Mouse (Mus musculus) kidney, embryonic 15.5 days (tissue): ENCODE data around the gene Zcchc14. TPM values are rescaled to one million over a fixed set of nuclear protein-coding genes. Genes with fewer than 3 reads are reported as not detected.

Experiments used
- ATAC-seq: fragments of 200-750 bp; cut with Nextera tagmentation; replicated peaks from 2 replicates; pipeline ENCODE4 v1.8.0; 2017; ENCODE audit warnings: moderate TSS enrichment; ENCODE audit not compliant: low FRiP score
- H3K27ac ChIP-seq: fragments of 300-500 bp; sonication (generic); 2 replicates; pipeline ENCODE4 v1.5.1; 2015; ENCODE audit warnings: mild to moderate bottlenecking, inconsistent platforms
- H3K27me3 ChIP-seq: fragments of 300-500 bp; sonication (generic); 2 replicates; pipeline ENCODE4 v1.6.1; 2015; ENCODE audit warnings: inconsistent platforms
- H3K36me3 ChIP-seq: fragments of 300-500 bp; sonication (generic); 2 replicates; pipeline ENCODE4 v1.6.1; 2015; ENCODE audit warnings: inconsistent platforms
- H3K4me1 ChIP-seq: fragments of 300-500 bp; sonication (generic); 2 replicates; pipeline ENCODE4 v1.6.1; 2015; ENCODE audit warnings: inconsistent platforms
- H3K4me2 ChIP-seq: fragments of 300-500 bp; sonication (generic); 2 replicates; pipeline ENCODE4 v1.6.1; 2015; ENCODE audit warnings: moderate library complexity, mild to moderate bottlenecking, inconsistent platforms
- H3K4me3 ChIP-seq: fragments of 300-500 bp; sonication (generic); replicated peaks from 2 replicates; pipeline ENCODE4 v1.5.1; 2015; ENCODE audit warnings: mild to moderate bottlenecking, inconsistent platforms
- H3K9ac ChIP-seq: fragments of 300-500 bp; sonication (generic); 2 replicates; pipeline ENCODE4 v1.6.1; 2015; ENCODE audit warnings: mild to moderate bottlenecking, inconsistent platforms
- H3K9me3 ChIP-seq: fragments of 300-500 bp; sonication (generic); replicated peaks from 2 replicates; pipeline ENCODE4 v1.6.1; 2016; ENCODE audit warnings: inconsistent platforms
- WGBS: fragments of 180-500 bp; shearing (Covaris S2); methylation state at CpG from one replicate; pipeline ENCODE4 v1.1.7; 2015; ENCODE audit warnings: mixed read lengths; 5-methylcytosine and 5-hydroxymethylcytosine counted together
- polyA plus RNA-seq: library from polyadenylated mRNA; unstranded; fragments of >200 nt; fragmentation: Nextera tagmentation; extraction: Ambion mirVana; gene quantifications from 2 replicates; pipeline ENCODE4 v1.2.1, GENCODE M21; 2015

Zcchc14 gene
- polyA plus RNA-seq, 1 experiment from 2014 or later = 17.2 TPM

DNA sequence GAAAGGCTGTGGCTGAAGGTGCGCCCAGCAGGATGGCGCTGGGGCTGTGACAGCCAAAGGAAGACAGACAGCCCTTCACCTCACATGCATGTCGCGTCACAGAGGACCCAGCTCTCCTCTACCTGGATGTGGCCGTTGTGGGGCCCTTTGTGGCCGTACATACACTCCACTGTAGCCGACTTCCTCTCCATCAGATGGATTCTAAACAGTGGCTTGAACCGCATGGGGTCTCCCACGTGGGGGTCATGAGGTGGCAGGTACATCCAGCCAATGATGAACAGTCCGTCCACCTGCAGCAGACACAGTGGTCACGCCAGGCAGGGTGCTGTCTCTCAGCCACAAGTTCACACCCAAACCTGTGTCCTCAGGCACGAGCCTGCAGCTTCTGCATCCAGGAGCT, 92.9 kb downstream of the Zcchc14 start:
- H3K9me3 ChIP-seq = no peaks in the 10 kb centered on the region
- no peaks in the 10 kb centered on the region for H3K27me3 ChIP-seq
- no peak overlapping the region for H3K27ac ChIP-seq
- H3K36me3 ChIP-seq = peaks cover 51% of the 10 kb centered on the region
- H3K4me1 ChIP-seq = 0 out of 2 replicates have a peak, but pooled peaks cover 3% of the 10 kb centered on the region
- no peak overlapping the region for H3K4me2 ChIP-seq
- WGBS = 89% methylated on average over 12 of the region's 12 CpGs
- H3K4me3 ChIP-seq = no peak overlapping the region
- H3K9ac ChIP-seq = no peak overlapping the region
- no peak for ATAC-seq

DNA sequence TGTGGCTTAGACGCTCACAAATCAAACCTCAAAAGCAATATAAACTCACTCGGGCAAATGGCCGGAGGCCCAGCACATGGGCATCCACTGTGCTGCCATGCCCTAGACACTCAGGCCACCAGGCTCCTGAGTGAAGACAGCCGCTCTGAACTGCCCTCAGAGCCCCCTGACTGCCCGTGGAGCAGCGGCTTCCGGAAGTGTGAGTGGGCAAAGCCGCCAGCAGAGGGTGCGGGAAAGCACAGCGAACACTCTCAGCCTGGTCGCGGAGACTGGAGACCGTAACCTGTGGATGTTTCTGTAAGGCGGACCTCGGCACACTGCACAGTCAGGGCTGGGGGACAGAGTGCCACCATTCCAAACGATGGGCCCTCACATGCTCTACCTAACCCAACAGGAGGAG, 94.2 kb downstream of the Zcchc14 start:
- no peaks in the 10 kb centered on the region for H3K27me3 ChIP-seq
- no peak overlapping the region for H3K4me3 ChIP-seq
- H3K9me3 ChIP-seq = no peaks in the 10 kb centered on the region
- 86% methylated on average over 16 of the region's 16 CpGs for WGBS
- no peak overlapping the region for H3K4me2 ChIP-seq
- H3K4me1 ChIP-seq = 0 out of 2 replicates have a peak, but pooled peaks cover 3% of the 10 kb centered on the region
- no peak overlapping the region for H3K27ac ChIP-seq
- no peak overlapping the region for H3K9ac ChIP-seq
- ATAC-seq = no peak
- H3K36me3 ChIP-seq = peaks cover 61% of the 10 kb centered on the region

GRCm38 (mm10) chr8:121557746-121558145, 95.0 kb downstream of the Zcchc14 start:
- H3K4me2 ChIP-seq = no peak overlapping the region
- no peak overlapping the region for H3K27ac ChIP-seq
- no peak for ATAC-seq
- H3K36me3 ChIP-seq = peaks cover 63% of the 10 kb centered on the region
- H3K4me3 ChIP-seq = no peak overlapping the region
- no peaks in the 10 kb centered on the region for H3K27me3 ChIP-seq
- no peaks in the 10 kb centered on the region for H3K9me3 ChIP-seq
- WGBS = 80% methylated on average over 11 of the region's 11 CpGs
- H3K9ac ChIP-seq = no peak overlapping the region
- no peaks in the 10 kb centered on the region for H3K4me1 ChIP-seq

DNA sequence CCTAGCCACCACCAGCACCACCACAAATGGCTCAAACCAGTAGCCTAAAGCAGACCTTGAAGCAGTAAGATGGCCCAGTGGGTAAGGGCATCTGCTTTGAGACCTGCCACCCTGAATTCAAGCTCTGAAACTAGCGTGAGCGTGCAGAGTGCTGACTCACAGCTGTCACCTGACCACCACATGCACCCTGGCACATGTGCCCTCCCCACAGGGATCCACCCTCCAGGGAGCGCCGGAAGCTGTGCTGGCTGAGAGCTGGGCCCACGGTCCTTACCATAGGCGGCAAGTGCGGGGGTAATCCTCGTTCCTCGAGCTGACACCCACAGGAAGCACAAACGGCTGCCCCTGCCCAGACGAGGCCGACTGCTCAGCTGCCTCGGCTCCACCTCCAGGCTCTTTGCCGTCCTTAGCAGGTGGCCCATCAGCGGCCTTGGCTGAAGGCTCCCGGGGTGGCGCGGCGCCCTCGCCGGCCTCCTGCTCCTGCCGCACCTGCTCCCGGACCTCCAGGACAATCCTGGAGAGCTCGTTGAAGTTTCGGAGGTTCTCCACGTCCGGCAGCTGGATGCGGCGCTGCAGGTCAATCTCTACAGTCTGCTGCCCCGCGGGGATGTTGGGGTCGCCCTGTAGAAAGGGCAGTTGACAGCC, 98.7 kb downstream of the Zcchc14 start:
- Histone ChIP-seq H3K9ac (no peak overlapping the region), H3K4me2 (no peak overlapping the region), H3K4me3 (no peak overlapping the region), H3K36me3 (peaks cover 79% of the 10 kb centered on the region), H3K9me3 (no peaks in the 10 kb centered on the region), H3K4me1 (no peaks in the 10 kb centered on the region), H3K27ac (no peak overlapping the region), H3K27me3 (no peaks in the 10 kb centered on the region)
- 91% methylated on average over 32 of the region's 32 CpGs for WGBS
- ATAC-seq = no peak

DNA sequence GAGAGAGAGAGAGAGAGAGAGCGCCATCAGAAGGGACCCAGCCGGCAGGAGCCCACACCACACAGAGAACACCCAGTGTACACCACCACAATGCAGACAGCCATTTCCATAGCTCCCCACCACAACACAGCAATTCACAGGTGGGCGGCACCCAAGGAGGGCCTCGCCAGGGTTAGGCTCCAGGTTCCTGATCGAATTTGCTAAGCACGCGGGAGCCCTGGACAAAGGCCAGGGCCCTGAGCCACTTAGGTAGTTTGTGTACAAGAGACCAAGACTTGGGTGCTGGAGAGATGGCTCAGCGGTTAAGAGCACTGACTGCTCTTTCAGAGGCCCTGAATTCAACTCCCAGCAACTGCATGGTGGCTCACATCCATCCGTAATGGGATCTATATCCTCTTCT, 100.2 kb downstream of the Zcchc14 start:
- no peaks in the 10 kb centered on the region for H3K4me1 ChIP-seq
- no peak overlapping the region for H3K9ac ChIP-seq
- H3K9me3 ChIP-seq = no peaks in the 10 kb centered on the region
- no peaks in the 10 kb centered on the region for H3K27me3 ChIP-seq
- H3K36me3 ChIP-seq = peaks cover 66% of the 10 kb centered on the region
- no peak for ATAC-seq
- no peak overlapping the region for H3K27ac ChIP-seq
- H3K4me3 ChIP-seq = no peak overlapping the region
- H3K4me2 ChIP-seq = no peak overlapping the region
- WGBS = 87% methylated on average over 9 of the region's 9 CpGs

DNA sequence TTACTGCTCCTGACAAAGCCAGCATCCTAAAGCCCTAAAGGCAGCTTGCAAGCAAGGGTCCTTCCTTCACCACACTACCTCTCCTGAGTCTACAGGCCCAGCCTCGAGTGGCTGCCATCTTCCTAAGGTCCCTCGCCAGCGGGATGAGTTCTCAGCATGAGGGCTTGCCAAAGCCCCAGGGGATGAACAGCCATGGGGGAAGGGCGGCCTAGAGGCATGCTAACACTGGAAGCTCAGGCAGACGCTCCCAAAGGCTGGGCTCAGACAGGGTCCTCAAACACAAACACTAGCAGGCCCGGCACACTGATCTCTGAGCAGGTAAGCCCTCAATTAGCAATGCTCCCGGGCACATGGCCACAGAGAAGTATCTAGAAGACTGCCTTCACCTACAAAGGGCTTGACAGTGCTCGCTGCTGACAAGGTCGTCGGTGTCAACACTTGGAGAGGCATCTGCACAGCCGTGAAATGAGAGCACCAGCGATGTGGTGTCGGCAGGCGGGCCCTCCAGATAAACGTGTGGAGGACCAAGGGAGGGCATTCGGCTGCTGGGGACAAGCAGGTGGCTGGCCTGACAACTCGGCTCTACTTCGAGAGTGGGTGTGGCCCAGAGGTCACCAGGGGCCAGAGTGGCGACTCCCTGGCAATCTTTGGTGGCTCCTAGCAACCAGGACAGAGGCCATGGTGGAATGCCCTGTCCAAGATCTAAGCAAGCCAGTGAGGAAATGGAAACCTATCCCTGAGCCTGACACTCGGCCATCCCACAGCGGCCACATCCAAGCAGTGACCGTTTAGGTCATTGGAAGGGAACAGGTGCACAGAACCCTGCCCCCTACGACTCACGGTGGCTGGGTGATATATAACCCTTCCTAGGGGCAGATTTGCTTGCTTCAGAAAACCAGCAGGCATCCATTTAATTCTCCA, 101.4 kb downstream of the Zcchc14 start:
- no peaks in the 10 kb centered on the region for H3K9me3 ChIP-seq
- no peak overlapping the region for H3K9ac ChIP-seq
- WGBS = 65% methylated on average over 24 of the region's 24 CpGs
- no peak for ATAC-seq
- no peak overlapping the region for H3K27ac ChIP-seq
- peaks cover 61% of the 10 kb centered on the region for H3K36me3 ChIP-seq
- no peaks in the 10 kb centered on the region for H3K4me1 ChIP-seq
- no peak overlapping the region for H3K4me2 ChIP-seq
- no peak overlapping the region for H3K4me3 ChIP-seq
- 0 out of 2 replicates have a peak, but pooled peaks cover 3% of the 10 kb centered on the region for H3K27me3 ChIP-seq

- ATAC-seq = no peak
- 92% methylated on average over 6 of the region's 6 CpGs for WGBS
- Histone ChIP-seq H3K9ac (no peak overlapping the region), H3K4me2 (no peak overlapping the region), H3K36me3 (peaks cover 50% of the 10 kb centered on the region), H3K4me3 (no peak overlapping the region), H3K9me3 (no peaks in the 10 kb centered on the region), H3K4me1 (no peaks in the 10 kb centered on the region), H3K27me3 (peaks cover 3% of the 10 kb centered on the region; the same call in 1 of the 2 replicates), H3K27ac (no peak overlapping the region)
These were observed 102.6 kb downstream of the Zcchc14 start for GRCm38 (mm10) chr8:121550056-121550455.

Other genes starting within 250 kb of the Zcchc14 start
- gene 1700018B08Rik, start 108.6 kb downstream of the Zcchc14 start, polyA plus RNA-seq = not detected in 2 replicates
- 16.6 and 17.5 TPM in 2 replicates for gene Fbxo31, start 74.1 kb downstream of the Zcchc14 start, polyA plus RNA-seq
- gene Map1lc3b, start 62.5 kb downstream of the Zcchc14 start, polyA plus RNA-seq = 183 and 189 TPM in 2 replicates
- 0.85 and 1.3 TPM in 2 replicates for gene Jph3, start 76.7 kb upstream of the Zcchc14 start, polyA plus RNA-seq
- 42.7 and 45.5 TPM in 2 replicates for gene Klhdc4, start 176.7 kb upstream of the Zcchc14 start, polyA plus RNA-seq